Mouse (Mus musculus) E14TG2a.4 (cell line): ENCODE measurements around the gene Ear1.
A peak's percentile ranks its signal among the peaks of the same experiment; 100 is the strongest.
"Not testable (repeated sequence)": the region's sequence is repeated elsewhere in the genome, so short reads cannot be mapped to it uniquely, and the experiment has no call there.

ENCODE experiments used
- H3K27me3 ChIP-seq: 2 replicates; pipeline ENCODE4 v1.6.1; 2014; ENCODE audit warnings: low read length, control low read depth; ENCODE audit not compliant: insufficient read depth
- H3K36me3 ChIP-seq: 2 replicates; pipeline ENCODE4 v1.6.1; 2014; ENCODE audit warnings: low read length, control low read depth; ENCODE audit not compliant: insufficient read depth
- H3K4me1 ChIP-seq: replicated peaks from 2 replicates; pipeline ENCODE4 v1.6.1; 2014; ENCODE audit warnings: low read depth, low read length, control low read depth
- H3K4me3 ChIP-seq: replicated peaks from 2 replicates; pipeline ENCODE4 v1.5.1; 2014; ENCODE audit warnings: mild to moderate bottlenecking, low read length
- H3K9me3 ChIP-seq: 2 replicates; pipeline ENCODE4 v1.6.1; 2014; ENCODE audit warnings: low read length, control low read depth
- CTCF ChIP-seq: conservative IDR thresholded peaks from 2 replicates; pipeline ENCODE4 v1.5.1; 2014; ENCODE audit warnings: low read length
- NANOG ChIP-seq: IDR thresholded peaks from 2 replicates; pipeline ENCODE4 v1.6.1; 2014; ENCODE audit warnings: borderline replicate concordance, low read length, mixed read lengths
- POU5F1 ChIP-seq: IDR thresholded peaks from 2 replicates; pipeline ENCODE4 v1.6.1; 2014; ENCODE audit warnings: low read length, borderline replicate concordance

Ear1 gene

GRCm38 (mm10) chr14:43796069-43796904 lies 79.0 kb downstream of the Ear1 start:
- Histone ChIP-seq H3K27me3 (peaks cover 9% of the 10 kb centered on the region), H3K4me1 (peaks cover 9% of the 10 kb centered on the region; the same call in 1 of the 2 replicates), H3K9me3 (no peaks in the 10 kb centered on the region), H3K4me3 (peak overlapping the region; percentile 57), H3K36me3 (no peaks in the 10 kb centered on the region)
- no peak for TF ChIP-seq CTCF
- TF ChIP-seq NANOG = no peak
- TF ChIP-seq POU5F1 = no peak

- not testable (repeated sequence) for H3K36me3 ChIP-seq, H3K9me3 ChIP-seq, H3K4me3 ChIP-seq, H3K4me1 ChIP-seq, H3K27me3 ChIP-seq
These were observed 81.5 kb downstream of the Ear1 start for GRCm38 (mm10) chr14:43793811-43794210.

- H3K36me3 ChIP-seq, H3K27me3 ChIP-seq, H3K4me1 ChIP-seq, H3K4me3 ChIP-seq, H3K9me3 ChIP-seq: not testable (repeated sequence)
These were observed 90.7 kb downstream of the Ear1 start, which contains the start of gene Gm8180 for GRCm38 (mm10) chr14:43784645-43785044. Gene Gm8180 (minus strand): TSS chr14:43784745.
